Mouse (Mus musculus) MEL (cell line): Measurements from ENCODE around the gene Kidins220. TPM values are rescaled to one million over a fixed set of nuclear protein-coding genes. Genes with fewer than 3 reads are reported as not detected.

ENCODE experiments used
- DNase-seq: peaks from one replicate; pipeline ENCODE4 v3.0.0; 2011; ENCODE audit warnings: low read depth, low spot score
- H3K27ac ChIP-seq: 2 replicates; pipeline ENCODE4 v1.5.1; 2012; ENCODE audit warnings: low read depth, mild to moderate bottlenecking, control low read depth, low read length, moderate library complexity; ENCODE audit not compliant: control insufficient read depth
- H3K27me3 ChIP-seq, 2 experiments: fragments of 150-350 bp in 1 of 2; sonication (generic) in 1 of 2; 2 replicates each; pipeline ENCODE4 v1.6.1; 2012; ENCODE audit warnings: low read length in 2 of 2, mild to moderate bottlenecking in 2 of 2, improper control_type of control experiment in 1 of 2, moderate library complexity in 1 of 2; ENCODE audit not compliant: insufficient read depth in 2 of 2, control insufficient read depth in 1 of 2
- H3K36me3 ChIP-seq, 2 experiments: 2 replicates each; pipeline ENCODE4 v1.6.1; 2012 to 2014; ENCODE audit warnings: low read length in 2 of 2, improper control_type of control experiment in 1 of 2, inconsistent platforms in 1 of 2, mild to moderate bottlenecking in 1 of 2; ENCODE audit not compliant: insufficient read depth in 2 of 2, control insufficient read depth in 1 of 2
- H3K4me1 ChIP-seq, 2 experiments: fragments of 150-350 bp in 1 of 2; sonication (generic) in 1 of 2; 2 replicates each; pipeline ENCODE4 v1.6.1; 2012; ENCODE audit warnings: low read length in 2 of 2, improper control_type of control experiment in 1 of 2, mild to moderate bottlenecking in 1 of 2; ENCODE audit not compliant: insufficient read depth in 2 of 2, control insufficient read depth in 1 of 2
- H3K4me3 ChIP-seq, 2 experiments: fragments of 150-350 bp in 1 of 2; sonication (generic) in 1 of 2; 2 replicates each; pipeline ENCODE4 v1.5.1; 2012; ENCODE audit warnings: low read depth in 2 of 2, low read length in 2 of 2, mild to moderate bottlenecking in 2 of 2, moderate library complexity in 2 of 2, control low read depth in 1 of 2, improper control_type of control experiment in 1 of 2; ENCODE audit not compliant: control insufficient read depth in 1 of 2, insufficient read depth in 1 of 2
- H3K79me2 ChIP-seq: 2 replicates; pipeline ENCODE4 v1.6.1; 2012; ENCODE audit warnings: mild to moderate bottlenecking, low read length, moderate library complexity; ENCODE audit not compliant: control insufficient read depth, poor library complexity, insufficient read depth
- H3K9ac ChIP-seq: 2 replicates; pipeline ENCODE4 v1.6.1; 2012; ENCODE audit warnings: low read depth, mild to moderate bottlenecking, control low read depth, low read length, moderate library complexity; ENCODE audit not compliant: control insufficient read depth, poor library complexity, severe bottlenecking
- H3K9me3 ChIP-seq: fragments of 150-350 bp; sonication (generic); replicated peaks from 2 replicates; pipeline ENCODE4 v1.6.1; 2012; ENCODE audit warnings: mild to moderate bottlenecking, low read length, improper control_type of control experiment, moderate library complexity; ENCODE audit not compliant: insufficient read depth
- BHLHE40 ChIP-seq: IDR thresholded peaks from 2 replicates; pipeline ENCODE4 v1.6.1; 2012; ENCODE audit warnings: low read depth, mild to moderate bottlenecking, inconsistent platforms, low read length, improper control_type of control experiment, borderline replicate concordance
- CHD1 ChIP-seq: IDR thresholded peaks from 2 replicates; pipeline ENCODE4 v1.6.1; 2012; ENCODE audit warnings: low read depth, mild to moderate bottlenecking, inconsistent platforms, low read length, improper control_type of control experiment
- CHD2 ChIP-seq: IDR thresholded peaks from 2 replicates; pipeline ENCODE4 v1.6.1; 2011; ENCODE audit warnings: low read length, improper control_type of control experiment
- E2F4 ChIP-seq: IDR thresholded peaks from 2 replicates; pipeline ENCODE4 v1.6.1; 2011; ENCODE audit warnings: low read depth, low read length, improper control_type of control experiment, borderline replicate concordance
- ELF1 ChIP-seq: IDR thresholded peaks from 2 replicates; pipeline ENCODE4 v1.6.1; 2014; ENCODE audit warnings: low read depth, mild to moderate bottlenecking, inconsistent platforms, low read length, improper control_type of control experiment, moderate library complexity
- EP300 ChIP-seq, 2 experiments: IDR thresholded peaks; 2 replicates each; pipeline ENCODE4 v1.6.1; 2011; ENCODE audit warnings: improper control_type of control experiment in 2 of 2, low read length in 2 of 2, low read depth in 1 of 2, mild to moderate bottlenecking in 1 of 2
- GABPA ChIP-seq: IDR thresholded peaks from 2 replicates; pipeline ENCODE4 v1.6.1; 2012; ENCODE audit warnings: low read depth, mild to moderate bottlenecking, inconsistent platforms, low read length, improper control_type of control experiment, moderate library complexity
- KAT2A ChIP-seq: conservative IDR thresholded peaks from 2 replicates; pipeline ENCODE4 v1.6.1; 2012; ENCODE audit warnings: low read depth, low read length, improper control_type of control experiment, inconsistent platforms
- MAFK ChIP-seq: IDR thresholded peaks from 2 replicates; pipeline ENCODE4 v1.6.1; 2011; ENCODE audit warnings: low read depth, mild to moderate bottlenecking, low read length, improper control_type of control experiment, borderline replicate concordance
- MAX ChIP-seq: IDR thresholded peaks from 2 replicates; pipeline ENCODE4 v1.6.1; 2011; ENCODE audit warnings: low read length, improper control_type of control experiment
- MAZ ChIP-seq: IDR thresholded peaks from 2 replicates; pipeline ENCODE4 v1.6.1; 2012; ENCODE audit warnings: low read depth, mild to moderate bottlenecking, inconsistent platforms, low read length, improper control_type of control experiment
- MXI1 ChIP-seq: IDR thresholded peaks from 2 replicates; pipeline ENCODE4 v1.6.1; 2011; ENCODE audit warnings: mild to moderate bottlenecking, low read depth, low read length, improper control_type of control experiment
- MYB ChIP-seq: IDR thresholded peaks from 2 replicates; pipeline ENCODE4 v1.6.1; 2011; ENCODE audit warnings: mild to moderate bottlenecking, low read depth, low read length, improper control_type of control experiment
- MYC ChIP-seq: IDR thresholded peaks from 2 replicates; pipeline ENCODE4 v1.6.1; 2011; ENCODE audit warnings: low read depth, mild to moderate bottlenecking, low read length, improper control_type of control experiment, moderate library complexity
- NELFE ChIP-seq: IDR thresholded peaks from 2 replicates; pipeline ENCODE4 v1.6.1; 2011; ENCODE audit warnings: low read depth, low read length, improper control_type of control experiment
- POLR2A ChIP-seq, 2 experiments: IDR thresholded peaks; 2 replicates each; pipeline ENCODE4 v1.6.1; 2011 to 2012; ENCODE audit warnings: low read length in 2 of 2, mild to moderate bottlenecking in 2 of 2, control low read depth in 1 of 2, improper control_type of control experiment in 1 of 2, low read depth in 1 of 2, moderate library complexity in 1 of 2; ENCODE audit not compliant: control insufficient read depth in 1 of 2, insufficient read depth in 1 of 2, poor library complexity in 1 of 2
- POLR2AphosphoS2 ChIP-seq: IDR thresholded peaks from 2 replicates; pipeline ENCODE4 v1.6.1; 2011; ENCODE audit warnings: low read length, improper control_type of control experiment
- POLR2AphosphoS5 ChIP-seq: IDR thresholded peaks from 2 replicates; pipeline ENCODE4 v1.6.1; 2012; ENCODE audit warnings: low read depth, borderline replicate concordance, mild to moderate bottlenecking, inconsistent platforms, low read length, moderate library complexity, mixed read lengths
- SIN3A ChIP-seq: IDR thresholded peaks from 2 replicates; pipeline ENCODE4 v1.6.1; 2012; ENCODE audit warnings: low read length, improper control_type of control experiment, inconsistent platforms
- SMC3 ChIP-seq: IDR thresholded peaks from 2 replicates; pipeline ENCODE4 v1.6.1; 2011; ENCODE audit warnings: low read depth, low read length, improper control_type of control experiment
- TAL1 ChIP-seq: IDR thresholded peaks from 2 replicates; pipeline ENCODE4 v1.6.1; 2012; ENCODE audit warnings: mild to moderate bottlenecking, inconsistent platforms, low read length, moderate library complexity, mixed read lengths
- TBP ChIP-seq: IDR thresholded peaks from 2 replicates; pipeline ENCODE4 v1.8.0; 2011; ENCODE audit warnings: low read depth, low read length, improper control_type of control experiment
- TCF12 ChIP-seq: IDR thresholded peaks from 2 replicates; pipeline ENCODE4 v1.6.1; 2014; ENCODE audit warnings: low read depth, mild to moderate bottlenecking, inconsistent platforms, low read length, improper control_type of control experiment, moderate library complexity
- UBTF ChIP-seq: IDR thresholded peaks from 2 replicates; pipeline ENCODE4 v1.6.1; 2012; ENCODE audit warnings: low read depth, mild to moderate bottlenecking, inconsistent platforms, low read length, improper control_type of control experiment, moderate library complexity, borderline replicate concordance; ENCODE audit not compliant: insufficient read depth
- USF2 ChIP-seq, 2 experiments: IDR thresholded peaks; 2 replicates each; pipeline ENCODE4 v1.6.1; 2011 to 2012; ENCODE audit warnings: improper control_type of control experiment in 2 of 2, low read length in 2 of 2, borderline replicate concordance in 1 of 2, inconsistent platforms in 1 of 2, low read depth in 1 of 2, mild to moderate bottlenecking in 1 of 2; ENCODE audit not compliant: insufficient read depth in 1 of 2
- ZC3H11A ChIP-seq: IDR thresholded peaks from 2 replicates; pipeline ENCODE4 v1.6.1; 2012; ENCODE audit warnings: low read depth, mild to moderate bottlenecking, inconsistent platforms, low read length, improper control_type of control experiment
- ZMIZ1 ChIP-seq: IDR thresholded peaks from 2 replicates; pipeline ENCODE4 v1.6.1; 2012; ENCODE audit warnings: low read depth, mild to moderate bottlenecking, inconsistent platforms, low read length, improper control_type of control experiment, moderate library complexity
- polyA plus RNA-seq, 2 experiments: library from polyadenylated mRNA; stranded (reverse) in 1 of 2; unstranded in 1 of 2; fragments of >175 nt in 1 of 2; fragments of >200 nt in 1 of 2; gene quantifications; 2 replicates each; pipeline versions ENCODE4 v1.2.1 to v1.2.4; 2012; ENCODE audit warnings: low replicate concordance in 2 of 2, low read depth in 1 of 2; ENCODE audit not compliant: insufficient read length in 2 of 2, insufficient read depth in 1 of 2, missing spikeins in 1 of 2
- total RNA-seq: library from RNA; depleted of rRNA; stranded (reverse); fragments of 300-350 nt; gene quantifications from 2 replicates; pipeline ENCODE4 v1.2.3, GENCODE M21; 2012

Gene Kidins220
- total and polyA plus RNA-seq, 3 experiments: 26.2 to 124 (median 29.2) TPM

- DNase-seq: no peak
- Histone ChIP-seq H3K9me3 (no peaks in the 10 kb centered on the region), H3K4me1 (peaks cover 8 to 17% of the 10 kb centered on the region in 2 experiments), H3K4me3 (no peak overlapping the region), H3K36me3 (peaks cover 0 to 10% of the 10 kb centered on the region in 2 experiments; a peak in 2 of 4 replicates), H3K27me3 (no peaks in the 10 kb centered on the region), H3K9ac (no peak overlapping the region), H3K27ac (no peak overlapping the region), H3K79me2 (no peaks in the 10 kb centered on the region)
- TF ChIP-seq SMC3 (no peak), TAL1 (no peak), UBTF (no peak), POLR2AphosphoS2 (no peak), POLR2AphosphoS5 (no peak), MYB (no peak), MAFK (no peak)
Measured at GRCm38 (mm10) chr12:24925276-24925675, 49.4 kb upstream of the Kidins220 start.

DNA sequence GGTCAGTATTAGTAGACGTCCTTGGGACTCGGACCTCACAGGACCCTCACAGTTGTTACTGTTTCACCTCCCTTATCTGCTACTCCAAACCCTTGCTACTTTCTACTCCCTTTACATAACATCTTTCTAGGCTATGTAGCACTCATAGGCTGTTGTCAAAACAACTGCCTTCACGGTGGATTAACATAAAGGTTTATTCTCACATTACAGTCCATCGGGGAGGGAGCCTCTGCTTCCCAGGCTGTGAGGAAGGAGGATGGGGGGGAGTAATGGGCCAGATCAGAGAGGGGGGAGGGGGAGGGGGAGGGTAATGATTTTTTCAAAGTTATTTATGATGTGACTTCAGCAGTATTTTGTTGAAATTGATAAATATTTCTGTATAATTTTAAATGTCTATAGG lies 49.0 kb upstream of the Kidins220 start:
- no peaks in the 10 kb centered on the region for H3K9me3 ChIP-seq
- no peak overlapping the region for H3K27ac ChIP-seq
- H3K27me3 ChIP-seq: no peaks in the 10 kb centered on the region
- H3K36me3 ChIP-seq: peaks cover 0 to 10% of the 10 kb centered on the region in 2 experiments; a peak in 2 of 4 replicates
- H3K4me1 ChIP-seq: peaks cover 12 to 17% of the 10 kb centered on the region in 2 experiments
- H3K79me2 ChIP-seq: no peaks in the 10 kb centered on the region
- TF ChIP-seq KAT2A (no peak), CHD1 (no peak), UBTF (no peak), MXI1 (no peak), MAX (no peak), CHD2 (no peak)
- H3K9ac ChIP-seq: no peak overlapping the region
- no peak for DNase-seq
- no peak overlapping the region for H3K4me3 ChIP-seq

DNA sequence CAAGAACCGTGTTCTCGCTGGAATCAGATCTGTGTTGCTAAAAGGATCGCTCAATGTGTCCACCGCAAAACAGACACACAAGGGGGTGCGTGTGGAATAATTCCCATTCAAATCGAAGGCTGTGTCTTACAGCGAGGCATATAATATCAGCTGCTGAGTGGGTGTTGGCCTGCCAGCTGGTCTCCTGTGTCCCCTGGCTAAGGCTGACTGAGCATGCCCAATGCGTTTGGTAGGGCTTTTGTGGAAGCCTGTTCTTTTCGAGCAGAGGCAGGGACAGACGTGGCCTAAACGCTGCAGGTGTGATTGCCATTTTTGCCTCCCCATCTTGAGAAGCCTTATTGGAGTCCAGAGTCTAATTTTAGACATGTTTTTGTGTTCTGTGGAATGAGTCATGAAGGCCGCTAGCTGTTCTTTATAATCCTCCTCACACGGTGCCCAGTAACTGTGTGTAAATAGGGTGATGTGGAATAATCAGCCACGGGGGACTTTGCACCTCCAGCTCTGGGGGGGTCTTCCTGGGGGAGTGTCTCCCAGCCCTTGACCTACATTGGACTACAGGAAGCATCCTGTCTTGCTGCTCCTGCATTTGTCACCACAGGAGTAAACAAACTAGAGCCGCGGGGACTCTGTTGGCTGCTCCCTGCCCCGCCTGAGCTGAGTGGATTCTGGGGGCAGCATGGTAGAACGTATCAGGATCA lies 46.5 kb upstream of the Kidins220 start:
- Histone ChIP-seq H3K9me3 (no peaks in the 10 kb centered on the region), H3K27me3 (no peaks in the 10 kb centered on the region), H3K4me3 (no peak overlapping the region), H3K27ac (no peak overlapping the region), H3K4me1 (peaks cover 12 to 13% of the 10 kb centered on the region in 2 experiments), H3K9ac (no peak overlapping the region), H3K36me3 (peaks cover 0 to 13% of the 10 kb centered on the region in 2 experiments; a peak in 2 of 4 replicates), H3K79me2 (no peaks in the 10 kb centered on the region)
- no peak for DNase-seq
- no peak for TF ChIP-seq MAFK
- no peak for TF ChIP-seq POLR2A (IDR thresholded peaks at IDR 0.05; ENCODE audit: control insufficient read depth in 1 of 2, insufficient read depth in 1 of 2, low read depth in 1 of 2, low read length in 2 of 2, poor library complexity in 1 of 2)
- no peak for TF ChIP-seq KAT2A
- no peak for TF ChIP-seq SIN3A
- no peak for TF ChIP-seq ZMIZ1
- TF ChIP-seq TBP: no peak
- TF ChIP-seq CHD1: no peak
- no peak for TF ChIP-seq GABPA
- no peak for TF ChIP-seq POLR2AphosphoS2
- TF ChIP-seq MAX: no peak
- TF ChIP-seq TCF12: no peak
- no peak for TF ChIP-seq USF2 (IDR thresholded peaks at IDR 0.05; ENCODE audit: borderline replicate concordance in 1 of 2, insufficient read depth in 1 of 2, low read depth in 1 of 2, low read length in 2 of 2)
- TF ChIP-seq MYC: no peak
- no peak for TF ChIP-seq E2F4
- no peak for TF ChIP-seq MAZ
- TF ChIP-seq ZC3H11A: no peak
- no peak for TF ChIP-seq BHLHE40
- no peak for TF ChIP-seq ELF1
- TF ChIP-seq NELFE: no peak
- TF ChIP-seq EP300 (IDR thresholded peaks at IDR 0.05; ENCODE audit: low read depth in 1 of 2, low read length in 2 of 2): no peak
